Mouse (Mus musculus) right cerebral cortex, postnatal 36 days (tissue): Measurements from ENCODE around the gene Podxl.

Experiments
- DNase-seq, 2 experiments: peaks; one replicate each; pipeline ENCODE4 v3.0.0; 2022; ENCODE audit warnings: low spot score in 2 of 2, mixed read lengths in 1 of 2

The Podxl gene

GRCm38 (mm10) chr6:31523657-31524056 is 40.1 kb downstream of the Podxl start:
- DNase-seq: no peak

- peak in 1 of 2 experiments; percentile 63 for DNase-seq
Observed at GRCm38 (mm10) chr6:31523039-31523438, 40.7 kb downstream of the Podxl start.

GRCm38 (mm10) chr6:31522478-31522877 is 41.3 kb downstream of the Podxl start:
- no peak for DNase-seq

GRCm38 (mm10) chr6:31521491-31522355 is 42.1 kb downstream of the Podxl start:
- no peak for DNase-seq

GRCm38 (mm10) chr6:31520486-31521215 is 43.1 kb downstream of the Podxl start:
- DNase-seq: no peak

- DNase-seq: no peak
Observed at GRCm38 (mm10) chr6:31519001-31519471, 44.7 kb downstream of the Podxl start.

GRCm38 (mm10) chr6:31518338-31518698 is 45.5 kb downstream of the Podxl start:
- DNase-seq: no peak

- no peak for DNase-seq
Observed at GRCm38 (mm10) chr6:31517681-31518337, 46.0 kb downstream of the Podxl start.

GRCm38 (mm10) chr6:31513726-31514125 is 50.1 kb downstream of the Podxl start:
- DNase-seq: no peak

- DNase-seq: no peak
Observed at GRCm38 (mm10) chr6:31502614-31503013, 61.2 kb downstream of the Podxl start.

- no peak for DNase-seq
Observed at GRCm38 (mm10) chr6:31500691-31501090, 63.1 kb downstream of the Podxl start.

GRCm38 (mm10) chr6:31500260-31500659 is 63.5 kb downstream of the Podxl start:
- DNase-seq: no peak

GRCm38 (mm10) chr6:31499836-31500235 is 63.9 kb downstream of the Podxl start:
- DNase-seq: no peak

- DNase-seq: no peak
Observed at GRCm38 (mm10) chr6:31496227-31496626, 67.6 kb downstream of the Podxl start.

GRCm38 (mm10) chr6:31495122-31495731 is 68.6 kb downstream of the Podxl start:
- no peak for DNase-seq

- no peak for DNase-seq
Observed at GRCm38 (mm10) chr6:31489950-31490349, 73.8 kb downstream of the Podxl start.

GRCm38 (mm10) chr6:31486601-31487000 is 77.2 kb downstream of the Podxl start:
- DNase-seq: no peak

- DNase-seq: no peak
Observed at GRCm38 (mm10) chr6:31480008-31480407, 83.8 kb downstream of the Podxl start.

- DNase-seq: no peak
Observed at GRCm38 (mm10) chr6:31478221-31478620, 85.6 kb downstream of the Podxl start.
